Mouse (Mus musculus): ENCODE measurements at regions not wholly inside any gene's neighbourhood (a gene's known extent, or its start where the extent isn't known, plus 50 kb on each side); places are given as distances from the start of the nearest gene placed in this dataset.

DNA sequence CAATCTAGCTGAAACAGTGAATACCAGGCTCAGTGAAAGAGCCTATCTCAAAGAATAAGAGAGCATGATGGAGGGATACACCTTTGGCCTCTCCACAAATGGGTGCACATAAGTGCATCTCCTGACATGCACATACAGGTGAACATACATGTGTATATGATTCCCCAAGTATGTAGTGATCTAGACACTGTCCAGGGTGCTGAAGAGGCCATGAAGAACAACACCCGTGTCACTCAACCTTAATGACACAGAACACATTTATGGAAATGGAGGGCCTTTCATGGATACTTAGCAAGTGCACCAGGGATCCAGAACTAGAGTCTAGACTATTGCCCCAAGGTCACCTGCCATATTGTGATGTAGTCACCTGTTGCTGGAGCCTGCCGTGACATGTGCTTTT, 56.9 kb downstream of the Spata19 start:
- no peak for ATAC-seq (ENCODE audit: low FRiP score)
- Histone ChIP-seq H3K9ac (no peak overlapping the region), H3K36me3 (replicated peaks) (no peaks in the 10 kb centered on the region), H3K27me3 (no peaks in the 10 kb centered on the region), H3K9me3 (no peaks in the 10 kb centered on the region), H3K27ac (no peak overlapping the region), H3K4me3 (replicated peaks) (no peak overlapping the region), H3K4me2 (no peak overlapping the region), H3K4me1 (peaks cover 16% of the 10 kb centered on the region)
- 85% methylated on average over 2 of the region's 2 CpGs for WGBS

DNA sequence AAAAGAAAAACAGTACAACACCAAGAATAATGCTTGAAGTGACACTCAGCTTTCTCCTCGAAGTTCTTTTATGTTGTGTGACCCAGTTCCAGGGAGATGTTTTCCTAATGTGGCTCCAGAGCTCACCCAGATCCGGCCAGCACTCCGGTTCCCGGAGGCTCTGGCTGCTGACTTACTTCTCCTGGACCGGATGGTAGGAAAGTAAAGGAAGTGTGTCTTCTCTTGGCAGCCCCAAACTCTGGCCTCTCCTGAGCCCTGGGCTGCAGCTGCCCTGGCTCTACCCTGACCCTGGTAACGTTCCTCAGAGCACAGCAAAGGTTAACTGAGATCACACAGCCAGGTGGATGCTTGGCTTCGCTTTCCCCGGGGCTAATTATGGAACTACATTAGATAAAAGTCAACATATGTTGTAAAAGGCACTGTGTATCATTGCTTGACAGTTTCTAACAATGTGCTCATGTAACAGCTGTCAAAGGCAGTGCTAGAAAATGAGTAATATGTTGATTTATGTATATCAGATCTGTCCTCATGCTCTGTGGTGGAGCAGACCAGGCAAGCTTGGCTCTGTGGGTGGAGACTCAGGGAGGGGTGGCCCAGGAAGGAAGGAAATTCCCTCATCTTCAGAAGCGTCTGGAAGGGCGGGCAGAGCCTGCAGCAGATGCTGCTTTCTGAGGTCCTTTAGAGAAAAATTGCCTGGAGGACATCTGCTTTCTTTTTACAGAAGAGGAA, 57.5 kb downstream of the Spata19 start:
- H3K4me2 ChIP-seq, result no peak overlapping the region
- no peak for ATAC-seq (ENCODE audit: low FRiP score)
- H3K4me3 ChIP-seq (replicated peaks), result no peak overlapping the region
- H3K27me3 ChIP-seq, result no peaks in the 10 kb centered on the region
- H3K9me3 ChIP-seq, result no peaks in the 10 kb centered on the region
- 73% methylated on average over 10 of the region's 10 CpGs for WGBS
- H3K9ac ChIP-seq, result no peak overlapping the region
- H3K27ac ChIP-seq, result no peak overlapping the region
- H3K36me3 ChIP-seq (replicated peaks), result no peaks in the 10 kb centered on the region
- H3K4me1 ChIP-seq, result peaks cover 18% of the 10 kb centered on the region

GRCm38 (mm10) chr9:27458335-27459040, 61.9 kb downstream of the Spata19 start:
- H3K27ac ChIP-seq, result no peak overlapping the region

GRCm38 (mm10) chr9:27461029-27461428, 64.4 kb downstream of the Spata19 start:
- WGBS, result 44% methylated on average over 8 of the region's 8 CpGs
- H3K4me1 ChIP-seq, result peaks cover 8% of the 10 kb centered on the region

More at GRCm38 (mm10) chr9:27458335-27459040, 61.9 kb downstream of the Spata19 start:
- no peak overlapping the region for H3K4me3 ChIP-seq (replicated peaks)
- H3K9me3 ChIP-seq, result no peaks in the 10 kb centered on the region
- H3K4me2 ChIP-seq, result no peak overlapping the region
- no peaks in the 10 kb centered on the region for H3K36me3 ChIP-seq (replicated peaks)
- 23% methylated on average over 3 of the region's 3 CpGs for WGBS
- H3K27me3 ChIP-seq, result no peaks in the 10 kb centered on the region
- no peak overlapping the region for H3K9ac ChIP-seq
- peaks cover 11% of the 10 kb centered on the region for H3K4me1 ChIP-seq
- 0 out of 2 replicates have a peak, but pooled peaks have one; percentile 44 for ATAC-seq (ENCODE audit: low FRiP score)

DNA sequence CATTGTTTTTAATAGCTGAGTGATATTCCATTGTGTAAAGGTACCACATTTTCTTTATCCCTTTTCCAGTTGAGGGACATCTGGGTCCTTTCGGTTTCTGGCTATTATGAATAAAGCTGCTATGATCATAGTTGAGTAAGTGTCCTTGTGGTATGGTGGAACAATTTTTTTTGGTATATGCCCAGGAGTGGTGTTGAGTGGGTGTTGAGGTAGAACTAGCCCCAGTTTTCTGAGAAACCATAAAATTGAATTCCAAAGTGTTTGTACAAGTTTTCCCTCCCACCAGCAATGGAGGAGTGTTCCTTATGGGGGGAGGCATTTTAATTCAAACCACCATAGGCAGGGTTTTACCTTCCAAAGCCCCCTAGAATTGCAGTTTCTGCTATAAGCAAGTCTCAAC, 67.4 kb downstream of the Spata19 start:
- no peaks in the 10 kb centered on the region for H3K9me3 ChIP-seq
- WGBS, result 94% methylated on average over 1 of the region's 1 CpGs
- H3K4me1 ChIP-seq, result no peaks in the 10 kb centered on the region
- H3K27me3 ChIP-seq, result no peaks in the 10 kb centered on the region
- H3K27ac ChIP-seq, result no peak overlapping the region
- no peaks in the 10 kb centered on the region for H3K36me3 ChIP-seq (replicated peaks)
- no peak for ATAC-seq (ENCODE audit: low FRiP score)
- H3K4me2 ChIP-seq, result no peak overlapping the region
- no peak overlapping the region for H3K4me3 ChIP-seq (replicated peaks)
- no peak overlapping the region for H3K9ac ChIP-seq

More at GRCm38 (mm10) chr9:27461029-27461428, 64.4 kb downstream of the Spata19 start:
- H3K36me3 ChIP-seq (replicated peaks), result no peaks in the 10 kb centered on the region
- no peaks in the 10 kb centered on the region for H3K9me3 ChIP-seq
- no peak overlapping the region for H3K4me3 ChIP-seq (replicated peaks)
- H3K4me2 ChIP-seq, result no peak overlapping the region
- no peak overlapping the region for H3K9ac ChIP-seq
- H3K27me3 ChIP-seq, result no peaks in the 10 kb centered on the region
- ATAC-seq (ENCODE audit: low FRiP score), result no peak
- H3K27ac ChIP-seq, result no peak overlapping the region

GRCm38 (mm10) chr9:27475468-27475867, 78.9 kb downstream of the Spata19 start:
- ATAC-seq (ENCODE audit: low FRiP score), result no peak
- WGBS, result 92% methylated on average over 10 of the region's 10 CpGs
- Histone ChIP-seq H3K4me1 (no peaks in the 10 kb centered on the region; the same call in 1 of the 2 replicates), H3K9ac (no peak overlapping the region), H3K4me3 (replicated peaks) (no peak overlapping the region), H3K27me3 (no peaks in the 10 kb centered on the region), H3K4me2 (no peak overlapping the region), H3K9me3 (no peaks in the 10 kb centered on the region), H3K36me3 (replicated peaks) (no peaks in the 10 kb centered on the region), H3K27ac (no peak overlapping the region)

DNA sequence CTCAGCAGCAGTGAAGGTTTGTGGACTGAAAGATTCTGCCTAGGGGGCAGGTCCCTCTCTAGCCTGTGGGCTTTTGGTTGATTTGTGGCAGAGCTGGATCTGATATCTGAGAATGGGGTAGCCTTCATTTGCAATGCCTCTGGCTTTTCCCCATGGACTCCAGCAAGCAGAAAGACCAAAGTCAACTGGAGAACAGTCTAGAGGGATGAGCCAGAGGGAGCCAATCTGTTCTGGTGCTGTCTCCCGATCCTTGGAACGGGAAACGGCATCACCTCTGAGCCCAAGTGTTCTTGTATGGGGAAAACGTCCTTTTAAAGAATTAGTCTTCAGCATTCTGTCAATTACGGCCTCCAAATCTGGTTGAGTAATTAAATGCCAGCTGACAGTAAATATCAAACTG, 80.0 kb downstream of the Spata19 start:
- Histone ChIP-seq H3K36me3 (replicated peaks) (no peaks in the 10 kb centered on the region), H3K4me1 (no peaks in the 10 kb centered on the region; the same call in 1 of the 2 replicates), H3K9me3 (no peaks in the 10 kb centered on the region), H3K9ac (no peak overlapping the region), H3K4me2 (no peak overlapping the region), H3K27me3 (no peaks in the 10 kb centered on the region), H3K27ac (no peak overlapping the region), H3K4me3 (replicated peaks) (no peak overlapping the region)
- WGBS, result 81% methylated on average over 5 of the region's 5 CpGs
- no peak for ATAC-seq (ENCODE audit: low FRiP score)

DNA sequence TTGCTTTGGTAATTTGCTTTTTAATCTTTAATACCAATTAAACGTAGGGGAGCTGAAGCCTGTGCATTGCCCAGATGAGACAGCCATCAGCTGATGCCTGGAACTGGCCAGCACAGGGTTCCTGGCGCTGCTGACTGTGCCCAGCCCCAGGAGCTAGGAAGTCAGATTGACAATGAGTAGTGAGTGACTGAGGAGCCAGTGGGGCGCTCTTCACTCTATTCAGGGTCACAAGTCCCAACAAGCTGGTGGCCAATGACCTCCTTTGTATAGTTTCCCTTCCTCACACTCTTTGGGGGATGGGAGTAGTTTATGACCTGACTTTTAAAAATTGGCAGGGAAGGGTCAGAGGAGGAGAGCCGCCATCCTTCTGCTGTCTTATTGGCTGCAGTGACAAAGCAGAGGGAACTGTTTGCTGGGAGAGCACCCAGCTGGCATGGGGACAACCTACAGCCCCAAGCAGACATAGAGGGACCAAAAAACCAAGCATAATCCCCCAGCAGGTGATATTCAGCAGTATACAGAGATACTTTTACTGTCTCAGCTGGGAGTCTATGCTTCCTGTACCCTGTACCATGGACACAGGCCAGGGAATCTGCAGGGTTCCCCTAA, 80.6 kb downstream of the Spata19 start:
- no peaks in the 10 kb centered on the region for H3K9me3 ChIP-seq
- H3K36me3 ChIP-seq (replicated peaks), result no peaks in the 10 kb centered on the region
- H3K9ac ChIP-seq, result no peak overlapping the region
- no peaks in the 10 kb centered on the region; the same call in 1 of the 2 replicates for H3K4me1 ChIP-seq
- H3K27me3 ChIP-seq, result no peaks in the 10 kb centered on the region
- H3K27ac ChIP-seq, result no peak overlapping the region
- no peak overlapping the region for H3K4me3 ChIP-seq (replicated peaks)
- no peak for ATAC-seq (ENCODE audit: low FRiP score)
- WGBS, result 63% methylated on average over 4 of the region's 4 CpGs
- no peak overlapping the region for H3K4me2 ChIP-seq

DNA sequence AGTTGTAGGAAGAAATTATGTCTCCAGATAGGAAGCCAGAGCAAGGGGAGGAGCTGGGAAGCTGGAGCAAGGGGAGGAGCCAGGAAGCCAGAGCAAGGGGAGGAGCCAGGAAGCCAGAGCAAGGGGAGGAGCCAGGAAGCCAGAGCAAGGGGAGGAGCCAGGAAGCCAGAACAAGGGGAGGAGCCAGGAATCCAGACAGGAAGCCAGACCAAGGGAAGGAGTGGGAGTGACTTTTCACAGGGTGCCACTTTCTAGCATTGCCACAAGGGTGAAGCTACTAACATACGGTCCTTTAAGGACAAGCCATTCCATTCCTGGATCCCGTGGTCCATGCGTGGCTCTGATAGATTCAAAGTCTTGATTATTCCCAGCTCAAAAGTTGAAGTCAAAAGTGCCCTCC, 81.7 kb downstream of the Spata19 start:
- no peaks in the 10 kb centered on the region for H3K9me3 ChIP-seq
- H3K4me2 ChIP-seq, result no peak overlapping the region
- no peak overlapping the region for H3K9ac ChIP-seq
- H3K27me3 ChIP-seq, result no peaks in the 10 kb centered on the region
- H3K27ac ChIP-seq, result no peak overlapping the region
- ATAC-seq (ENCODE audit: low FRiP score), result no peak
- no peak overlapping the region for H3K4me3 ChIP-seq (replicated peaks)
- no peaks in the 10 kb centered on the region; the same call in 1 of the 2 replicates for H3K4me1 ChIP-seq
- H3K36me3 ChIP-seq (replicated peaks), result no peaks in the 10 kb centered on the region
- WGBS, result 94% methylated on average over 3 of the region's 3 CpGs

DNA sequence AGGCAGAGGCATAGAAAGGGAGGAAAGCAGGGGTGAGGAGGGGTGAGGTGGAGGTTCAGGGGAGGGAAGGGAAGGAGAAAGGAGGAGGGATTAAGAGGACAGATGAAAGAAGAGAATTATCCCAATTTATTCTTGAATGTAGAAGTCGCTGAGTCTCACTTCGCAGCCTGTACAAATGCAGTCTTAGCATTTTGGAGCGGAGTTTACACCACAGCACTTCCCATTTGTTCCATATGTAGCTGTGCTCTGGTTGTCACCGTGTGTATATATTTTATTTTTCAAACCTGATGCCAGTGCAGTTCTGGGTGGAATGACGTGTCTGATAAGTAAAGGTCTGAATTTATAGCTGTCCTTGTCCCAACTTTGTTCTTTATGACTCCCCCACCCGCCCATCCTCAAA, 105.2 kb downstream of the Spata19 start:
- H3K9ac ChIP-seq, result no peak overlapping the region
- ATAC-seq (ENCODE audit: low FRiP score), result no peak
- no peaks in the 10 kb centered on the region for H3K36me3 ChIP-seq (replicated peaks)
- WGBS, result 71% methylated on average over 6 of the region's 6 CpGs
- H3K4me1 ChIP-seq, result no peaks in the 10 kb centered on the region
- H3K9me3 ChIP-seq, result no peaks in the 10 kb centered on the region
- no peak overlapping the region for H3K4me3 ChIP-seq (replicated peaks)
- no peak overlapping the region for H3K27ac ChIP-seq
- H3K4me2 ChIP-seq, result no peak overlapping the region
- H3K27me3 ChIP-seq, result no peaks in the 10 kb centered on the region

DNA sequence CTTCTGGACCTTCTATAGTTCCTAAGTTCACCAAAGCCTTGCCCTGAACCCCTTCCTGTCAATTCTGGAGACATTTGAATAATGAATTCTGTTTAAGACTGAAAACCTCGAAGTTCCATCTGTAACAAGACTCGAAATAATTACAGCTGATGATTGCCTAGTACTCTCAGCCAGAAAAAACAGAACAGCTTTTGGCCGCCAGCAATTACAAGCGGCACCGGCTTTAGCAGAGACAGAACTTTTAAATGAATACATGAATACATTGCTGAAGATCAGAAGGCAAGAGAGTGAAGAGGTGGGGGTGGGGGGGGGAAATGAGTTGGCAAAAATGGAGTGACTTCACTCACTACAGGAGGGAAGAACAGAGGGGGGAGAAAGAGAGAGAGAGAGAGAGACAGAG, 112.6 kb downstream of the Spata19 start:
- no peak for ATAC-seq (ENCODE audit: low FRiP score)
- H3K4me1 ChIP-seq, result no peaks in the 10 kb centered on the region

GRCm38 (mm10) chr9:27509711-27510110, 113.1 kb downstream of the Spata19 start:
- WGBS, result 90% methylated on average over 9 of the region's 9 CpGs
- H3K36me3 ChIP-seq (replicated peaks), result no peaks in the 10 kb centered on the region
- no peaks in the 10 kb centered on the region for H3K9me3 ChIP-seq
- H3K9ac ChIP-seq, result no peak overlapping the region
- ATAC-seq (ENCODE audit: low FRiP score), result no peak
- H3K27me3 ChIP-seq, result no peaks in the 10 kb centered on the region
- H3K4me3 ChIP-seq (replicated peaks), result no peak overlapping the region
- H3K4me2 ChIP-seq, result no peak overlapping the region
- H3K4me1 ChIP-seq, result no peaks in the 10 kb centered on the region
- H3K27ac ChIP-seq, result no peak overlapping the region

More for the DNA sequence above, 112.6 kb downstream of the Spata19 start:
- WGBS, result 75% methylated on average over 5 of the region's 5 CpGs
- H3K4me2 ChIP-seq, result no peak overlapping the region
- H3K27ac ChIP-seq, result no peak overlapping the region
- no peak overlapping the region for H3K9ac ChIP-seq
- no peaks in the 10 kb centered on the region for H3K36me3 ChIP-seq (replicated peaks)
- H3K27me3 ChIP-seq, result no peaks in the 10 kb centered on the region
- H3K4me3 ChIP-seq (replicated peaks), result no peak overlapping the region
- no peaks in the 10 kb centered on the region for H3K9me3 ChIP-seq

All from forebrain, embryonic 12.5 days (tissue).